Mouse (Mus musculus): ENCODE measurements around the gene Trem2. TPM values are rescaled to one million over a fixed set of nuclear protein-coding genes. Genes with fewer than 3 reads are reported as not detected.

The Trem2 gene
- polyA plus RNA-seq, 1 experiment = 0.75 TPM

- Histone ChIP-seq H3K27me3 (replicated peaks; ENCODE audit: control insufficient read depth, insufficient read depth, low read length) (no peaks in the 10 kb centered on the region), H3K36me3 (ENCODE audit: control insufficient read depth, insufficient read depth, low read length) (no peaks in the 10 kb centered on the region), H3K4me1 (ENCODE audit: control insufficient read depth, insufficient read depth, low read length) (no peaks in the 10 kb centered on the region), H3K27ac (ENCODE audit: insufficient read depth, low read depth, low read length) (no peak overlapping the region), H3K4me3 (ENCODE audit: insufficient read depth, low read depth, low read length) (no peak overlapping the region)
- no peak for DNase-seq
- 91% methylated on average over 1 of the region's 1 CpGs for WGBS
- TF ChIP-seq CTCF (conservative IDR thresholded peaks at IDR 0.05; ENCODE audit: insufficient read depth, insufficient read length, low read depth, low read length) = no peak
- no peak for TF ChIP-seq POLR2A (IDR thresholded peaks at IDR 0.05; ENCODE audit: low read depth, low read length)
Measured at GRCm38 (mm10) chr17:48318686-48319085, 27.5 kb upstream of the Trem2 start.

DNA sequence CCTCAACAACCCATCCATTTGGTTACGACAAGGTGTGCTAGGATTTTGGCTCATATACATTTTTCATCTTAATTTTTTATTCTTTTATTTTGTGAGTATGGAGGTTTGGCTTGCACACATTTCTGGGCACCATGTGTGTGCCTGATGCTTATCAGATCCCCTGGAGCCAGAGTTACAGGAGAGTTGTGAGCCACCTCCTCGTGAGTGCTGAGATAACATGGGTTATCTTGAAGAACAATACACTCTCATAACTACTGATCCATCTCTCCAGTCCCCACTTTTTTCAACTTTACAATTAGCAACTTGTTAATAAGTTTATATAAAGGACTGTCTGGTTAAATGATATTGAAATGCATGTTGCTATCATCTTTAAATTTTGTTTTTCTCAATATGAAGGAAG, 24.9 kb upstream of the Trem2 start:
- WGBS = 82% methylated on average over 2 of the region's 2 CpGs
- DNase-seq = no peak
- no peaks in the 10 kb centered on the region for H3K4me1 ChIP-seq (ENCODE audit: control insufficient read depth, insufficient read depth, low read length)
- H3K4me3 ChIP-seq (ENCODE audit: insufficient read depth, low read depth, low read length) = no peak overlapping the region
- no peak for TF ChIP-seq CTCF (conservative IDR thresholded peaks at IDR 0.05; ENCODE audit: insufficient read depth, insufficient read length, low read depth, low read length)
- TF ChIP-seq POLR2A (IDR thresholded peaks at IDR 0.05; ENCODE audit: low read depth, low read length) = no peak
- H3K27me3 ChIP-seq (replicated peaks; ENCODE audit: control insufficient read depth, insufficient read depth, low read length) = no peaks in the 10 kb centered on the region
- no peak overlapping the region for H3K27ac ChIP-seq (ENCODE audit: insufficient read depth, low read depth, low read length)
- no peaks in the 10 kb centered on the region for H3K36me3 ChIP-seq (ENCODE audit: control insufficient read depth, insufficient read depth, low read length)

DNA sequence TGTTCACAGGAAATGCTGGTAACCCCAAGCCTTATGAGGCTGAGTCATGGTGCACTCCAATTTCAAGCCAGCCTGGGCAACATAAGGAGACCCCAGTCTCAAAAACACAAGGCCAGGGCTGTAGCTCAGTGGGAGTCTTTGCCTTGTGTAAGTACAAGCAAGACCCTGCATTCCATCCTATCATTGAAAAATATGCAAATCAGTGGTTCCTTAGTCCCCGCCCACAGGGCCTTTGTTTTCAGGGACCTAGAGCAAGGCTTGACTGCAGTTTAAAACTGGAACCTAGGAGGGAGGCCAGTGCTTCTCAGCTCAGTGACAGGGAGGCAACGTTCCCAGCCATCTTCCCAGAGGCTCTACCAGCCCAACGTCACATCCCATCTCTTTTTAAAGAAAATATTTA, 23.0 kb upstream of the Trem2 start:
- TF ChIP-seq POLR2A (IDR thresholded peaks at IDR 0.05; ENCODE audit: low read depth, low read length) = no peak
- no peak for TF ChIP-seq CTCF (conservative IDR thresholded peaks at IDR 0.05; ENCODE audit: insufficient read depth, insufficient read length, low read depth, low read length)
- Histone ChIP-seq H3K4me1 (ENCODE audit: control insufficient read depth, insufficient read depth, low read length) (no peaks in the 10 kb centered on the region), H3K27ac (ENCODE audit: insufficient read depth, low read depth, low read length) (no peak overlapping the region), H3K27me3 (replicated peaks; ENCODE audit: control insufficient read depth, insufficient read depth, low read length) (no peaks in the 10 kb centered on the region), H3K4me3 (ENCODE audit: insufficient read depth, low read depth, low read length) (no peak overlapping the region), H3K36me3 (ENCODE audit: control insufficient read depth, insufficient read depth, low read length) (no peaks in the 10 kb centered on the region)
- 86% methylated on average over 3 of the region's 3 CpGs for WGBS
- no peak for DNase-seq

GRCm38 (mm10) chr17:48324258-48324657, 21.9 kb upstream of the Trem2 start:
- no peak overlapping the region for H3K27ac ChIP-seq (ENCODE audit: insufficient read depth, low read depth, low read length)
- H3K4me1 ChIP-seq (ENCODE audit: control insufficient read depth, insufficient read depth, low read length) = no peaks in the 10 kb centered on the region
- 69% methylated on average over 5 of the region's 5 CpGs for WGBS
- H3K27me3 ChIP-seq (replicated peaks; ENCODE audit: control insufficient read depth, insufficient read depth, low read length) = no peaks in the 10 kb centered on the region
- DNase-seq = no peak
- H3K36me3 ChIP-seq (ENCODE audit: control insufficient read depth, insufficient read depth, low read length) = no peaks in the 10 kb centered on the region
- TF ChIP-seq POLR2A (IDR thresholded peaks at IDR 0.05; ENCODE audit: low read depth, low read length) (no peak), CTCF (conservative IDR thresholded peaks at IDR 0.05; ENCODE audit: insufficient read depth, insufficient read length, low read depth, low read length) (no peak)
- H3K4me3 ChIP-seq (ENCODE audit: insufficient read depth, low read depth, low read length) = no peak overlapping the region

GRCm38 (mm10) chr17:48325093-48325492, 21.1 kb upstream of the Trem2 start:
- no peak for DNase-seq
- Histone ChIP-seq H3K27me3 (replicated peaks; ENCODE audit: control insufficient read depth, insufficient read depth, low read length) (no peaks in the 10 kb centered on the region), H3K36me3 (ENCODE audit: control insufficient read depth, insufficient read depth, low read length) (no peaks in the 10 kb centered on the region), H3K4me1 (ENCODE audit: control insufficient read depth, insufficient read depth, low read length) (no peaks in the 10 kb centered on the region), H3K4me3 (ENCODE audit: insufficient read depth, low read depth, low read length) (no peak overlapping the region), H3K27ac (ENCODE audit: insufficient read depth, low read depth, low read length) (no peak overlapping the region)
- TF ChIP-seq POLR2A (IDR thresholded peaks at IDR 0.05; ENCODE audit: low read depth, low read length) = no peak
- no peak for TF ChIP-seq CTCF (conservative IDR thresholded peaks at IDR 0.05; ENCODE audit: insufficient read depth, insufficient read length, low read depth, low read length)
- 90% methylated on average over 6 of the region's 6 CpGs for WGBS

DNA sequence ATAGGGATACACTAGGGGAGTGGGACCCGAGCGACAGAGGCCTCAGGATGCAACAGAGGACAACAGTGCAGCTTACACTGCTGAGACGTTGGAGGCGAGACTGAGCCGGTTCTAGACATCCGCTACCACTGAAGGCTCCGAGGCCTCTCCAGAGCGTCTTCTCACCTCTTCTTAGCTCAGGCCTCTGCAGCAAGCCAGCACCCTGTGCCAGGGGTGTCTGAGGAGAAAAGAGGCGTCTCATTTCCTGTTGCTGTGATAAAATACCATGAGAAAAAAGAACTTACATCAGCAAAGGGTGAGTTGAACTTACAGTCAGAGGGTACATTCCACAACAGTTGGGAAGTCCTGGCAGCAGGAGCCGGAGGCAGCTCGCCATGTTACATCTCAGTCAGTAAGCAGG, 20.6 kb upstream of the Trem2 start:
- no peaks in the 10 kb centered on the region for H3K36me3 ChIP-seq (ENCODE audit: control insufficient read depth, insufficient read depth, low read length)
- no peak for DNase-seq
- no peak for TF ChIP-seq CTCF (conservative IDR thresholded peaks at IDR 0.05; ENCODE audit: insufficient read depth, insufficient read length, low read depth, low read length)
- TF ChIP-seq POLR2A (IDR thresholded peaks at IDR 0.05; ENCODE audit: low read depth, low read length) = no peak
- H3K4me1 ChIP-seq (ENCODE audit: control insufficient read depth, insufficient read depth, low read length) = no peaks in the 10 kb centered on the region
- no peak overlapping the region for H3K27ac ChIP-seq (ENCODE audit: insufficient read depth, low read depth, low read length)
- H3K27me3 ChIP-seq (replicated peaks; ENCODE audit: control insufficient read depth, insufficient read depth, low read length) = no peaks in the 10 kb centered on the region
- no peak overlapping the region for H3K4me3 ChIP-seq (ENCODE audit: insufficient read depth, low read depth, low read length)
- 79% methylated on average over 11 of the region's 11 CpGs for WGBS

DNA sequence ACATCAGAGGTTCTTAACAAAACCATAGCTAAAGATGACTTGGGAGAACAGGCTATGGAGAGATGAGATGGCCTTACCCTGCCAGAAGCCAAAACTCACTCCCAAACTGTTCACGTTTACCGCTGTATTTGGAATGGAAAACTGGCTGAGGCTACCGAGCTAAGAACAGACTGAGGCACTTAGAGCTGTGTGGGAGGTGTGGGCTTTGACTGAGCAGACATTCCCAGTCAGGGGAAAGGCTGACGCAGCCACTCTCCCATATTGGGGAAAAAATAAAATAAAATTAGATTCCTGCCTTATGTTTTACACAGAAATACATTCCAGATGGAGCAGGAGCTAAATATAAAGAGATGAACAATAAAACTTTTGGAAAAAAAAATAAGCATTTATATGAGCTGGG, 19.5 kb upstream of the Trem2 start:
- Histone ChIP-seq H3K4me3 (ENCODE audit: insufficient read depth, low read depth, low read length) (no peak overlapping the region), H3K4me1 (ENCODE audit: control insufficient read depth, insufficient read depth, low read length) (no peaks in the 10 kb centered on the region), H3K27ac (ENCODE audit: insufficient read depth, low read depth, low read length) (no peak overlapping the region), H3K27me3 (replicated peaks; ENCODE audit: control insufficient read depth, insufficient read depth, low read length) (no peaks in the 10 kb centered on the region), H3K36me3 (ENCODE audit: control insufficient read depth, insufficient read depth, low read length) (no peaks in the 10 kb centered on the region)
- WGBS = 66% methylated on average over 4 of the region's 4 CpGs
- TF ChIP-seq POLR2A (IDR thresholded peaks at IDR 0.05; ENCODE audit: low read depth, low read length) (no peak), CTCF (conservative IDR thresholded peaks at IDR 0.05; ENCODE audit: insufficient read depth, insufficient read length, low read depth, low read length) (no peak)
- no peak for DNase-seq

GRCm38 (mm10) chr17:48332524-48332923, 13.7 kb upstream of the Trem2 start:
- Histone ChIP-seq H3K4me1 (ENCODE audit: control insufficient read depth, insufficient read depth, low read length) (no peaks in the 10 kb centered on the region), H3K4me3 (ENCODE audit: insufficient read depth, low read depth, low read length) (no peak overlapping the region), H3K27ac (ENCODE audit: insufficient read depth, low read depth, low read length) (no peak overlapping the region), H3K27me3 (replicated peaks; ENCODE audit: control insufficient read depth, insufficient read depth, low read length) (no peaks in the 10 kb centered on the region), H3K36me3 (ENCODE audit: control insufficient read depth, insufficient read depth, low read length) (no peaks in the 10 kb centered on the region)
- no peak for DNase-seq
- TF ChIP-seq POLR2A (IDR thresholded peaks at IDR 0.05; ENCODE audit: low read depth, low read length) (no peak), CTCF (conservative IDR thresholded peaks at IDR 0.05; ENCODE audit: insufficient read depth, insufficient read length, low read depth, low read length) (no peak)
- WGBS = 82% methylated on average over 2 of the region's 2 CpGs

Measured in kidney, adult 2 months (tissue).